Mouse (Mus musculus) liver, embryonic 14.5 days (tissue): ENCODE measurements around the gene Inpp5f.

Experiments
- CTCF ChIP-seq: IDR thresholded peaks from 2 replicates; pipeline ENCODE4 v1.5.1; 2016; ENCODE audit warnings: antibody characterized with exemption, low read depth, control low read depth
- EP300 ChIP-seq: IDR thresholded peaks from 2 replicates; pipeline ENCODE4 v1.6.1; 2016; ENCODE audit warnings: antibody characterized with exemption, low read depth

DNA sequence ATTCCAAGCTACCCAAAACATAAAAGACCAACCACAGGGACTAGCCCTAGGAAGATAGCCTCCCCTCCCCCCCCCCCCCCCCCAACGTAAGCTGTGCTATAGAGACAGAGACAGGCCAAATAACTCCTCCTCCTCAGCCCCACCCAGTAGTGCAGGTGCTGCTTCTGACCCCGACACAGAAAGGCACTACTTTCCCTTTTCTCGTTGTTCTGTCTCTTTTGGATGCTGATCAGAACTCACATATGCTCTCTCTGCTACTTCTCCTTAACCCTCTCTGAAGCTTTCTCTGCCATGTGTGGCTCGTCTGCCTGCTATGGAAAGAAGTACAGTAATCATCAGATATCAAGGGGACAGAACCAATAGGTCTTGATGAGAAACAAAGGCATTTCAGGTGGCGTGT is 15.5 kb downstream of the Inpp5f start:
- TF ChIP-seq CTCF (no peak), EP300 (no peak)
